Mouse (Mus musculus): ENCODE measurements around the gene Entpd8. TPM values are rescaled to one million over a fixed set of nuclear protein-coding genes. Genes with fewer than 3 reads are reported as not detected.
A peak's percentile ranks its signal among the peaks of the same experiment; 100 is the strongest.

The Entpd8 gene
- polyA plus RNA-seq, 1 experiment from 2014 or later, result not detected

GRCm38 (mm10) chr2:25124411-25124810, 44.3 kb downstream of the Entpd8 start:
- Histone ChIP-seq H3K27me3 (ENCODE audit: control insufficient read depth, insufficient read depth, low read depth, low read length) (no peaks in the 10 kb centered on the region), H3K9ac (ENCODE audit: low read depth, low read length) (no peak overlapping the region), H3K27ac (ENCODE audit: low read length) (no peak overlapping the region), H3K4me2 (ENCODE audit: low read length) (no peak overlapping the region), H3K4me3 (ENCODE audit: low read depth, low read length) (no peak overlapping the region), H3K9me3 (replicated peaks; ENCODE audit: control insufficient read depth, low read length, poor library complexity, severe bottlenecking) (no peaks in the 10 kb centered on the region), H3K36me3 (ENCODE audit: control insufficient read depth, insufficient read depth, low read length) (no peaks in the 10 kb centered on the region), H3K4me1 (ENCODE audit: control insufficient read depth, insufficient read depth, low read length) (peaks cover 12% of the 10 kb centered on the region; the same call in 1 of the 2 replicates)
- 65% methylated on average over 3 of the region's 3 CpGs for WGBS
- no peak for ATAC-seq

GRCm38 (mm10) chr2:25125146-25125545, 45.0 kb downstream of the Entpd8 start:
- 70% methylated on average over 6 of the region's 6 CpGs for WGBS
- no peak overlapping the region; the same call in 1 of the 2 replicates for H3K27ac ChIP-seq (ENCODE audit: low read length)

GRCm38 (mm10) chr2:25126011-25127010, 46.2 kb downstream of the Entpd8 start:
- Histone ChIP-seq H3K4me3 (ENCODE audit: low read depth, low read length) (no peak overlapping the region), H3K27me3 (ENCODE audit: control insufficient read depth, insufficient read depth, low read depth, low read length) (no peaks in the 10 kb centered on the region), H3K9me3 (replicated peaks; ENCODE audit: control insufficient read depth, low read length, poor library complexity, severe bottlenecking) (no peaks in the 10 kb centered on the region), H3K36me3 (ENCODE audit: control insufficient read depth, insufficient read depth, low read length) (no peaks in the 10 kb centered on the region), H3K9ac (ENCODE audit: low read depth, low read length) (no peak overlapping the region), H3K27ac (ENCODE audit: low read length) (peak overlapping the region; percentile 76), H3K4me1 (ENCODE audit: control insufficient read depth, insufficient read depth, low read length) (peaks cover 12% of the 10 kb centered on the region; the same call in 1 of the 2 replicates), H3K4me2 (ENCODE audit: low read length) (no peak overlapping the region)
- peak; percentile 83 for ATAC-seq
- 9% methylated on average over 19 of the region's 19 CpGs for WGBS

More at GRCm38 (mm10) chr2:25125146-25125545, 45.0 kb downstream of the Entpd8 start:
- Histone ChIP-seq H3K4me1 (ENCODE audit: control insufficient read depth, insufficient read depth, low read length) (peaks cover 12% of the 10 kb centered on the region; the same call in 1 of the 2 replicates), H3K27me3 (ENCODE audit: control insufficient read depth, insufficient read depth, low read depth, low read length) (no peaks in the 10 kb centered on the region), H3K36me3 (ENCODE audit: control insufficient read depth, insufficient read depth, low read length) (no peaks in the 10 kb centered on the region), H3K4me3 (ENCODE audit: low read depth, low read length) (no peak overlapping the region), H3K4me2 (ENCODE audit: low read length) (no peak overlapping the region), H3K9me3 (replicated peaks; ENCODE audit: control insufficient read depth, low read length, poor library complexity, severe bottlenecking) (no peaks in the 10 kb centered on the region), H3K9ac (ENCODE audit: low read depth, low read length) (no peak overlapping the region)
- ATAC-seq, result no peak

DNA sequence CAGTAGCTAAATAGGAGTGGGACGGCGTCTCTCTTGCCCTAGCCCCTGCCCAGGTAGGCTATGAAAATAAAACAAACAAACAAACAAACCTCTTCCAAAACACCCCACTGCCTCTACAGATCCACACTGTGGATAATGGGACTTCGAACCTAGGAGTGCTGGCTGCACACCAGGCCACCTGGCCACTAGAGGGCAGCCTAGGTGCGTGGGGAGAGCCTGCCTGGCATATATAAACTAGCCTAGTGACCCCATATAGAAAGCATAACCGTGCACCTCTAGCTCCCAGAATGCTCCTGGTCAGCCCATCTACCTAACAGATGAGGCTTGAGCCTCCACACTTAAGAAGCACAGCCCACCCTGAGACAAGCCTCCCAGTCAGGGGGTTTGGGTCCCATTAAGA, 47.1 kb downstream of the Entpd8 start:
- Histone ChIP-seq H3K36me3 (ENCODE audit: control insufficient read depth, insufficient read depth, low read length) (no peaks in the 10 kb centered on the region), H3K4me3 (ENCODE audit: low read depth, low read length) (no peak overlapping the region), H3K4me2 (ENCODE audit: low read length) (no peak overlapping the region), H3K27me3 (ENCODE audit: control insufficient read depth, insufficient read depth, low read depth, low read length) (no peaks in the 10 kb centered on the region), H3K9ac (ENCODE audit: low read depth, low read length) (no peak overlapping the region), H3K27ac (ENCODE audit: low read length) (peak overlapping the region; percentile 19), H3K9me3 (replicated peaks; ENCODE audit: control insufficient read depth, low read length, poor library complexity, severe bottlenecking) (no peaks in the 10 kb centered on the region), H3K4me1 (ENCODE audit: control insufficient read depth, insufficient read depth, low read length) (peaks cover 12% of the 10 kb centered on the region; the same call in 1 of the 2 replicates)
- WGBS, result 44% methylated on average over 5 of the region's 5 CpGs
- ATAC-seq, result no peak

DNA sequence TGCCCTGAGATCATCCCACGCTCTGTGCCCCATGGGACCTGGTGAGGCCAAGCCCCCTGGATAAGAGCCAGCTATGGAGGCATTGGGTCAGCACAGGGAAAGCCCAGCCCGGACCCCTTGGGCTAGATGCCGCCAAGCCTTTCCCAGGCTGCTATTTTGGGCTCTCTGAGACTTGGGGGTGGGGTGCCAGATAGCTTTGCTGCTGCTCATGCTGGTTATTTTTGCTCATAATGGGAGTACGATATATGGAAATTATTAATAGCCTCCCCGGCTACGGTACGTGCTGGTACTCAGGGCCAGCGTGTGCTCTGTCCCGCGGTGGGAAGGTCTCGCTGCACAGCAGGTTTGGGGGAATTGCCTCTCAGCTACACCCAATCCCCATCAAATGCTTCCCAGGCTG, 48.0 kb downstream of the Entpd8 start:
- no peak overlapping the region for H3K4me2 ChIP-seq (ENCODE audit: low read length)
- no peaks in the 10 kb centered on the region for H3K9me3 ChIP-seq (replicated peaks; ENCODE audit: control insufficient read depth, low read length, poor library complexity, severe bottlenecking)
- H3K4me3 ChIP-seq (ENCODE audit: low read depth, low read length), result no peak overlapping the region
- H3K36me3 ChIP-seq (ENCODE audit: control insufficient read depth, insufficient read depth, low read length), result no peaks in the 10 kb centered on the region
- WGBS, result 75% methylated on average over 11 of the region's 11 CpGs
- no peak overlapping the region; the same call in 1 of the 2 replicates for H3K27ac ChIP-seq (ENCODE audit: low read length)
- H3K27me3 ChIP-seq (ENCODE audit: control insufficient read depth, insufficient read depth, low read depth, low read length), result no peaks in the 10 kb centered on the region
- peaks cover 12% of the 10 kb centered on the region; the same call in 1 of the 2 replicates for H3K4me1 ChIP-seq (ENCODE audit: control insufficient read depth, insufficient read depth, low read length)
- no peak for ATAC-seq
- H3K9ac ChIP-seq (ENCODE audit: low read depth, low read length), result no peak overlapping the region

GRCm38 (mm10) chr2:25131601-25132000, 51.5 kb downstream of the Entpd8 start:
- no peak overlapping the region for H3K4me2 ChIP-seq (ENCODE audit: low read length)
- no peak overlapping the region for H3K9ac ChIP-seq (ENCODE audit: low read depth, low read length)
- ATAC-seq, result no peak
- no peak overlapping the region for H3K27ac ChIP-seq (ENCODE audit: low read length)
- 71% methylated on average over 9 of the region's 9 CpGs for WGBS
- H3K27me3 ChIP-seq (ENCODE audit: control insufficient read depth, insufficient read depth, low read depth, low read length), result no peaks in the 10 kb centered on the region
- H3K4me3 ChIP-seq (ENCODE audit: low read depth, low read length), result no peak overlapping the region
- H3K4me1 ChIP-seq (ENCODE audit: control insufficient read depth, insufficient read depth, low read length), result peaks cover 5% of the 10 kb centered on the region; the same call in 1 of the 2 replicates
- H3K9me3 ChIP-seq (replicated peaks; ENCODE audit: control insufficient read depth, low read length, poor library complexity, severe bottlenecking), result no peaks in the 10 kb centered on the region
- H3K36me3 ChIP-seq (ENCODE audit: control insufficient read depth, insufficient read depth, low read length), result no peaks in the 10 kb centered on the region

Small RNA genes within 50 kb of the gene (microRNA-seq; reads per million reads assigned to microRNA genes)
- gene Gm24328, result not detected
- not detected for gene Mir7664

Other genes starting within 250 kb of the Entpd8 start
- 90.7 and 104 TPM in 2 replicates for gene Ehmt1, start 160.7 kb upstream of the Entpd8 start, polyA plus RNA-seq (2015; fragmentation: Nextera tagmentation; extraction: Ambion mirVana)
- 40.6 and 43.7 TPM in 2 replicates for gene Arrdc1, start 145.1 kb upstream of the Entpd8 start, polyA plus RNA-seq (2015; fragmentation: Nextera tagmentation; extraction: Ambion mirVana)
- 18.7 and 21.3 TPM in 2 replicates for gene Zmynd19, start 130.5 kb upstream of the Entpd8 start, polyA plus RNA-seq (2015; fragmentation: Nextera tagmentation; extraction: Ambion mirVana)
- 38.3 and 41.9 TPM in 2 replicates for gene Dph7, start 117.9 kb upstream of the Entpd8 start, polyA plus RNA-seq (2015; fragmentation: Nextera tagmentation; extraction: Ambion mirVana)
- 147 and 154 TPM in 2 replicates for gene Mrpl41, start 105.2 kb upstream of the Entpd8 start, polyA plus RNA-seq (2015; fragmentation: Nextera tagmentation; extraction: Ambion mirVana)
- 2.8 and 3.8 TPM in 2 replicates for gene Pnpla7, start 104.3 kb upstream of the Entpd8 start, polyA plus RNA-seq (2015; fragmentation: Nextera tagmentation; extraction: Ambion mirVana)
- 176 and 188 TPM in 2 replicates for gene Nsmf, start 25.9 kb upstream of the Entpd8 start, polyA plus RNA-seq (2015; fragmentation: Nextera tagmentation; extraction: Ambion mirVana)
- not detected in 2 replicates for gene Noxa1, start 14.8 kb downstream of the Entpd8 start, polyA plus RNA-seq (2015; fragmentation: Nextera tagmentation; extraction: Ambion mirVana)
- 13.1 and 15.0 TPM in 2 replicates for gene Nrarp, start 100.5 kb downstream of the Entpd8 start, polyA plus RNA-seq (2015; fragmentation: Nextera tagmentation; extraction: Ambion mirVana)
- 1.2 and 1.4 TPM in 2 replicates for gene Tor4a, start 116.6 kb downstream of the Entpd8 start, polyA plus RNA-seq (2015; fragmentation: Nextera tagmentation; extraction: Ambion mirVana)
- gene Nelfb, start 131.2 kb downstream of the Entpd8 start, polyA plus RNA-seq (2015; fragmentation: Nextera tagmentation; extraction: Ambion mirVana), result 116 and 117 TPM in 2 replicates
- gene Stpg3, start 134.3 kb downstream of the Entpd8 start, polyA plus RNA-seq (2015; fragmentation: Nextera tagmentation; extraction: Ambion mirVana), result not detected in 2 replicates
- 0.43 TPM in 1 of 2 replicates, not detected in the other for gene Fam166a, start 138.4 kb downstream of the Entpd8 start, polyA plus RNA-seq (2015; fragmentation: Nextera tagmentation; extraction: Ambion mirVana)
- gene Tubb4b, start 144.4 kb downstream of the Entpd8 start, polyA plus RNA-seq (2015; fragmentation: Nextera tagmentation; extraction: Ambion mirVana), result 366 and 421 TPM in 2 replicates
- gene Slc34a3, start 154.1 kb downstream of the Entpd8 start, polyA plus RNA-seq (2015; fragmentation: Nextera tagmentation; extraction: Ambion mirVana), result not detected in 2 replicates
- not detected in 2 replicates for gene Rnf224, start 156.5 kb downstream of the Entpd8 start, polyA plus RNA-seq (2015; fragmentation: Nextera tagmentation; extraction: Ambion mirVana)
- gene Rnf208, start 162.0 kb downstream of the Entpd8 start, polyA plus RNA-seq (2015; fragmentation: Nextera tagmentation; extraction: Ambion mirVana), result 144 and 176 TPM in 2 replicates
- 0.25 and 0.48 TPM in 2 replicates for gene Cysrt1, start 162.1 kb downstream of the Entpd8 start, polyA plus RNA-seq (2015; fragmentation: Nextera tagmentation; extraction: Ambion mirVana)
- gene AL732309.1, start 166.6 kb downstream of the Entpd8 start, polyA plus RNA-seq (2015; fragmentation: Nextera tagmentation; extraction: Ambion mirVana), result 4.3 and 4.7 TPM in 2 replicates
- gene Tmem203, start 175.1 kb downstream of the Entpd8 start, polyA plus RNA-seq (2015; fragmentation: Nextera tagmentation; extraction: Ambion mirVana), result 12.4 and 12.7 TPM in 2 replicates
- gene Tprn, start 182.3 kb downstream of the Entpd8 start, polyA plus RNA-seq (2015; fragmentation: Nextera tagmentation; extraction: Ambion mirVana), result 15.6 and 15.9 TPM in 2 replicates
- gene Ssna1, start 192.1 kb downstream of the Entpd8 start, polyA plus RNA-seq (2015; fragmentation: Nextera tagmentation; extraction: Ambion mirVana), result 172 and 175 TPM in 2 replicates
- 141 and 144 TPM in 2 replicates for gene Anapc2, start 192.2 kb downstream of the Entpd8 start, polyA plus RNA-seq (2015; fragmentation: Nextera tagmentation; extraction: Ambion mirVana)
- gene Tmem210, start 207.8 kb downstream of the Entpd8 start, polyA plus RNA-seq (2015; fragmentation: Nextera tagmentation; extraction: Ambion mirVana), result not detected in 2 replicates
- gene Lrrc26, start 209.6 kb downstream of the Entpd8 start, polyA plus RNA-seq (2015; fragmentation: Nextera tagmentation; extraction: Ambion mirVana), result not detected in 2 replicates
- gene Grin1, start 238.9 kb downstream of the Entpd8 start, polyA plus RNA-seq (2015; fragmentation: Nextera tagmentation; extraction: Ambion mirVana), result 44.0 and 52.7 TPM in 2 replicates